Mouse (Mus musculus) kidney, adult 18-20 months (tissue): ENCODE measurements around the gene Ell3.
A peak's percentile ranks its signal among the peaks of the same experiment; 100 is the strongest.
"Not testable (repeated sequence)": the region's sequence is repeated elsewhere in the genome, so short reads cannot be mapped to it uniquely, and the experiment has no call there.

ENCODE experiments used
- DNase-seq: peaks from one replicate; pipeline ENCODE4 v3.0.0; 2021

Ell3 gene

DNA sequence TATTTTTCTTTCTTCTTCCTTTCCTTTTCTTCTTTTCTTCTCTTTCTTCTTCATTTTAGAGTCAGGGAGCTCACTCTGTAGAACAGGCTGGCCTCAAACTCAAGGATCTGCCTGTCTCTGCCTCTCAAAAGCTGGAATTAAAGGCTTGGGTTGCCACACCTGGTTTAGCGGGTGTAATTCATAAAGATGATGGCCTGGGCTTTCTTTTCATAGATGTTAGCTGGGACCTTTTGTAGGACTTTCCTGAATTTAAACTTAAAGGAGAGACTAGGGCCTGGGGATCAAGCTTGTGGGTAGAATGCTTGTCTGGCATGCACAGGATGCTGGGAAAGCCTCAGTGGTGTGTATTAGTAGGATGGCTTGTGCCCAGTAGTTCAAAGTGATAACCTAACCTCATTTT, at the start of gene Ell3:
Ell3 (minus strand) TSS at position 101 of the 400 bp plus-strand sequence.
- DNase-seq: no peak

- DNase-seq: not testable (repeated sequence)
Measured at GRCm38 (mm10) chr2:121484403-121484802, 40.3 kb upstream of the Ell3 start.

DNA sequence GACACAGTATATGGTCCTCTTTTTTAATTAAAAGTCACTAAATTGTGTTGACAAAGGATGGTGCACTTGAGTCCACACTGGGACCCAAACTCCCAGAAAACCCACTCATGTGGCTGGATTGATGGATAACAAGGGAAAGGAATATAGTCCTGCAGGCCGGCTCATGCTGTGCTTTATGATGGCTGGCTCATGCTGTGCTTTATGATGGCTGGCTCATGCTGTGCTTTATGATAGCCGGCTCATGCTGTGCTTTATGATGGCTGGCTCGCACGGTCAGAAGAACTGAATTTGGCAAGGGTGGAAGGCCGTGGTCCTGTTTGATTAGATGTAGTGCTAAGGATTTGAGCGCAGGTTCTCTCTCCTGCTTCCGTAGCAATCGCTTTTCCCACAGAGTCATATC, 39.5 kb upstream of the Ell3 start:
- no peak for DNase-seq

GRCm38 (mm10) chr2:121480916-121481315, 36.8 kb upstream of the Ell3 start:
- DNase-seq: not testable (repeated sequence)

GRCm38 (mm10) chr2:121480498-121480897, 36.4 kb upstream of the Ell3 start:
- peak; percentile 15 for DNase-seq

DNA sequence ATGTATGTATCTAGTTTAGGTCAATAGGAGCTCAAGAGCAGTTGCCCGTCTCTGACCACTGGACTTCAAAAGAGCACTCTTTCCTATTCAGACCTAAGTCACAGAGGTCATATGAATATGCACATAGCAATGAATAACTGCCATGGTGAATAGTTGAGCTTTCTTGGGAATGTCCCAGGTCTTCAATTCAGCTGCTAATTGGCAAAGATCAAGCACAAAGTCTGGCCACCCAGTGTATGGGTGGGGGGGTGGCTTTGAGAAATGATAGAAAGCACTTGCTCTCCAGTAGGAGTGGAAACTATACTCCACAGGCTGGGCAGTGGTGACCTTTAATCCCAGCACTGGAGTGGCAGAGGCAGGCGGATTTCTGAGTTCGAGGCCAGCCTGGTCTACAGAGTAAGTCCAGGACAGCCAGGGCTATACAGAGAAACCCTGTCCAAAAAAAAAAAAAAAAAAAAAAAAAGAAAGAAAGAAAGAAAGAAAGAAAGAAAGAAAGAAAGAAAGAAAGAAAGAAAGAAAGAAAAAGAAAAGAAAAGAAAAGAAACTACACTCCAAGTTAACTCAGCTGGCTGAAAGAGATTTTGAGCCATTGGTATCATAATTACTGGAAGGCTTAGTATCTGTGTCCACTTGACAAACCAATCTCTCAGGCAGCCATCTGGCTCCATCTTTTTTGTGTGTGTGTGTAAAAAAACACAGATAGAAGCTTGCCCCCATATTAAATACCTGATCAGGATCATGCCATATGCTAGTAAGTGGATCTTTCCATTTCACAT, 33.6 kb upstream of the Ell3 start:
- DNase-seq: no peak

- DNase-seq: not testable (repeated sequence)
Measured at GRCm38 (mm10) chr2:121475306-121475705, 31.2 kb upstream of the Ell3 start.

DNA sequence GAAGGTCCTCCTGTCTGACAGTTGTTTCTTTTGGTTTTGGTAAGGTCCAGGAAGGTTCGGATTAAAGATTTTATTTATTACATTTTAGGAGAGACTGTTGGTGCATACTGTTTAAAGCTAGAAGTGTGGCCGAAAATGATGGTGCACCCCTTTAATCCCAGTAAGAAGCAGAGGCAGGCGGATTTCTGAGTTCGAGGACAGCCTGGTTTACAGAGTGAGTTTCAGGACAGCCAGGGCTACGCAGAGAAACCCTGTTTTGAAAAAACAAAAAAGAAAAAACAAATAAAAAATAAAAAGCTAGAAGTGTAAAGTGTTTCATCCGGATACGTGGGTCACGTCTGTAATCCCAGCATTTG, 30.1 kb upstream of the Ell3 start:
- no peak for DNase-seq

DNA sequence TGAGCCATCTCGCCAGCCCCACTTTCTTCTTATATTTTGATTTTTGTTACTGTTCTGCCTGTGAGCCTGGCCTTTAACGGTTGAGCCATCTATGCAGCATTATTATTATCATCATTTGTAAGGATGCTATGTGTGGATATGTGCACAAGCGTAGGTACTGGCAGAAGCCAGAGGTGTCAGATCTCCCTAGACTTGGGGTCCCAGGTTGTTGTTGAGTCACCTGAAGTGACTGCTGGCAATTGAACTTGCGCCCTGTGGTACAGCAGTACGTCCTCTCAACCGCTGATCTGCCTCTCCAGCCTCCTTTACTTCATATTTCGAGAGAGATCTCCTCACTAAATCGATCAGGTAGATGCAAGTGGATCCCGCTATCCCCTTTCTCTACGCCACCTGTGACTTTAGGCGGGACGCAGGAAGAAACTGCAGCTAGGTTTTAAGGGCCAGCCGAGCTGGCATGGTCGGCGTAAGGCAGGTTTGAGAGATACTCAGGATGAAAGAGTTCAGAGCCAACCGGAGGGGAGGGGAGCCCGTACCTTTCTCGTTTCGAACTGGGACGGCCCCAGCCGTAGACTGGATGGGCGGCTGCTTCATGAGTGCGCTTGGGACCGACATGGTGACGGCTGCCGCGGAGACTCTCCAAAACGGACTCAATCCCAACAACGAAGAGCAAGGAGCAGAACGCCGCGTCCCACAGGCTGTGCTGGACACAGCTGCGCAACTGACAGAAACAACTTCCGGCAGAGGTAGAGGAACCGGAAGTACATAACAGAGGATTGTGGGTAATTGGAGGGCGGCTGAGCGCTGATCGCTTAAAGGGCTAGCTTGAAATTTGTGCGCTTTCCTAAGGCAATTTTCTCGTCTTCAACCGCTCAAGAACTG, 29.5 kb upstream of the Ell3 start, which contains the start of gene Mfap1b:
Mfap1b (minus strand) TSS at position 767 of the 879 bp plus-strand sequence.
- peak; percentile 80 for DNase-seq

DNA sequence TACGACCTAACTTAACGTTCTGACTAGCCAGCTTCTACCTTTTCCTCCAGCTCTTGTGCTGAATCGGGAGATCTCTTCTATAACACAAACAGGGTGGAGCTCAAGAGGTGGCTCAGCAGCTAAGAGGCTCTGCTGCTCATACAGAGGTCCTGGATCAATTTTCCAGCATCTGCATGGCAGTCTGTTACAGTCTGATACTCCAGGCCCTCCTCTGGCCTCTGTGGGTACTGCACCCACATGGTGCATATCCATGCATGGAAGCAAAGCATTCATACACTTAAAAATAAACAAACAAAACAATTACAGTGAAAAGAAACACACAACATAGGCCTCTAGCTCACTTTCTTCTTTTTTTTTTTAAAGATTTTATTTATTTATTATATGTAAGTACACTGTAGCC, 28.7 kb upstream of the Ell3 start:
- DNase-seq: not testable (repeated sequence)

DNA sequence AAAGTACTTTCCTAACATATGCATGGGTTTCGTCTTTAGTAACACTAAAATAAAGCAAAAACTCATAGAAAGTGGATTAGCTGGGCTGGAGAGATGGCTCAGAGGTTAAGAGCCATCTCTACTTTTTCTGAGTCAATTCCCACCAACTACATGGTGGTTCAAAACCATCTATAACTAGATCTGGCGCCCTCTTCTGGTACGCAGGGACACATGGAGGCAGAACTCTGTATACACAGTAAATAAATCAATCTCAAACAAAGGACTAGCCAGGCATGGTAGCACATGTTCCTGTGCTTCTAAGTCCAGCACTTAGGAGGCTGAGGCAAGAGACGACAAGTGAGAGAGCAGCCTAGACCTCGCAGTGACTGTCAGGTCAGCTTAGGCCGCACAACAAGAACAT, 24.9 kb upstream of the Ell3 start:
- not testable (repeated sequence) for DNase-seq

GRCm38 (mm10) chr2:121460071-121460470, 16.0 kb upstream of the Ell3 start:
- DNase-seq: no peak

GRCm38 (mm10) chr2:121456692-121457642, 12.9 kb upstream of the Ell3 start, which contains the start of gene Serinc4:
TSS of gene Serinc4 (minus strand) at chr2:121456781.
- DNase-seq: peak; percentile 87

DNA sequence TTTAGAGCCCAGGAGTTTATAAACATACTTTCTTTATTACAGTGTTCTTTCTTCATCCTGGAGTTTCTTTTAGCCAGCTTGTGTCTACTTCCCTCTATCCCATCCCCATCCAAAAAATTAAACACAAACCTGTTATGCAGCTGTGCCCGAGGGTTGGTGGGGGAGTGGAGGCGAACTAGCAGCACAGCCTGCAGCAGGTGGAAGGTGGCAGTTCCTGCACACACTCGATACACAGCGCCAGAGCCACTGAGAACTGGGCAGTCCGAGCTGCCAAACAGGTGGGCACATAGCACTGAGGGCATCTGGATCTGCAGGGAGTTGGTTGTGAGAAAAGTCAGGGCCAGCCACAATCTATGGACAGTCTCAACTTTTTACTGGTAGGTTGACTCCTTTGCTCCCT, 11.5 kb upstream of the Ell3 start:
- no peak for DNase-seq

DNA sequence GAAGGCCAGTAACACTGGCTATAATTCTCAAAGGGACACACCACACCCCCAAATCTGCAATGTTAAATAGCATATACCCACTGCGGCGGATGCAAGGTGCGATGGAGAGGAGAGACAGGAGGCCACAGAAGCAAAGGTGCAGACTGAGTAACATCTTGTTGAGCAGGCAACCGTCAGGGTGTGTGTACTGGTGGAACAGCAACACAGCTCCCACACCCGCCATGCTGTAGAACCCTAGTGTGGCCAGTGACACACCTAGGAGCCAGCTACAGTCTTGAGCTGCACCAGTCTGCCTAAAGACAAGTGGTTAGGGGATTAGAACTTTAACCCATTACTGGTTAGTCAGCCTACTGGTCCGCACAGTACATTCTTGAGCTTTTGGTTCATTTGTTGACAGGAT, 9.8 kb upstream of the Ell3 start:
- DNase-seq: no peak

GRCm38 (mm10) chr2:121452990-121453389, 8.9 kb upstream of the Ell3 start, which contains the start of gene Hypk:
TSS of gene Hypk (plus strand) at chr2:121453290.
- no peak for DNase-seq

DNA sequence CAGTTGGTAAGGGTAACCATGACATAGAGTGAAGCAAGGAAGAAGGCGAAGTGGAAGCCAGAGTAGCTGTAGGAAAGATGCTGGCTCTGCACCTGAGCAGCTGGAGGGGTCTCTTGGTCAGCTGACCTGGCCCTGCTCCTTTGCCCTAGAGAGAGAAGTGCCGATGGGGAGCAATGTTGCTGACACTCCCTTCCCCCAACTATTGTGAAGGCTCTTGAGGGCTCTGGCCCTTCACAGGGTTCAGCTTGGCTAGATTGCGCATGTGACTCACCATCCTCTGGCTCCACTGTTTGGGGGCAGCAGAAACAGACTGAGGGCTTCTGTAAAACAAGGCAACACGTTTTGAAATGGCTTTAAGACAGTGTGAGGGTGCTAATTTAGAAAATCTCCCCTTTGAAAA, 8.3 kb upstream of the Ell3 start:
- no peak for DNase-seq

DNA sequence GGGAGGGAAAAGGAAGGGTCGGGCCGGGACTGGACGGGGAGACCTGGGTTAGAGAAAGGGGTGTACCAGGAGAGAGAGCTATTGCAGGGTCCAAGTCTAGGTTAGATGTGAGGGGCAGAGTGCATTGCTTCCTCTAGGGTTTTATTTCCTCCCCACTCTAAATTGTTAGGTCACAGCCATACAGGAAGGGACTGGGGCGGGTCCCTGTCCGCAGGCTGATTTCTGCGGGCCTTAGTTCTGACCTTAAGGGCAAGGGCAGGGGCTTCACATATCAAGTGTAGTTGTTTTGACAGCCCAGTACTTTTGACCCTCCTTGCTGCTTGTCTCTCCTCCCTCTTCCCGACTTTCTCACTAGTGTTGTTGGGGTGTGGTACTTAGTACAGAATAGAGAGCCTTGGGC, 6.0 kb upstream of the Ell3 start:
- DNase-seq: no peak

DNA sequence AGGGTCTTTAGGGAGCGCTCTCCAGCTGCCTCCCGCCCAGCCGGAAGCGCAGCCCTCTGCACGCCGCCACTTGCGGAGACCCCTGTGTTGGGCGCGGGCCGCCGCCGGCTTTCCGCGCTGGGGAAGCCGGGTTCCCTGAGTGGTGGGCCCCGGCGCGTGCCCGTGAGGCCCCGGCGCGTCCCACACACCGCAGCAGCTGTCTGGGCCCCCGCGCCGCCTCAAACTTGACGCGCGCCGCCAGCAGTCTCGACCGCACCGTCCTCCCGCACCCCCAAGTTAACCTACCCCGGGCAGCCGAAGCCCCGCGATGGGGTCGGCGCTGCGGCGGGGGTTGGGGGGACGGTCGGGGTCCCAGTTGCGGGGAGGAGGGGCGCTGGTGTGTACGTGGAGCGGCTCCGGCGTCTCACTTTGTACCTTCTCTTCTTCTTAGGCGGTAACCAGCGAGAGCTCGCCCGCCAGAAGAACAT, 5.5 kb upstream of the Ell3 start:
- no peak for DNase-seq

GRCm38 (mm10) chr2:121448739-121449535, 4.9 kb upstream of the Ell3 start, which contains the start of gene Serf2:
TSS of gene Serf2 (plus strand) at chr2:121449195.
- peak; percentile 100 for DNase-seq

DNA sequence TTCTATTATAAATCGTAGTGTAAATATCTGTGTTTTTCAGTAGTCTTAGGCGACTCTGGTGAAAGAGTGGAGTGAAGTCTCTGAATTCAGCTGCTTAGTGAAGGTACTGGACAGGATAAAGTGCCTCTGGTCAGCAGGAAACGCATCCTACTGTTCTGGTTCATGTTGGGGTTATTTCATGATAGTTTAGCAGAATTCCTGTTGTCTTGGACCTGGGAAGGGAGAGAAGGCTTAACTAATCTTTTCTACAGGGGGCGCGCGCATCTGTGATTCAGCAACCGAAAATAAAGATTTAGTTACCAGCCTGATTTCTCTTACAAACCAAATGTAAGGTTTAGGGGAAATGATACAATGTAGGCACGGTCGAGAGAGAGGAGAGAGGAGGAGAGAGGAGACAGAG, 4.1 kb upstream of the Ell3 start:
- peak; percentile 53 for DNase-seq

DNA sequence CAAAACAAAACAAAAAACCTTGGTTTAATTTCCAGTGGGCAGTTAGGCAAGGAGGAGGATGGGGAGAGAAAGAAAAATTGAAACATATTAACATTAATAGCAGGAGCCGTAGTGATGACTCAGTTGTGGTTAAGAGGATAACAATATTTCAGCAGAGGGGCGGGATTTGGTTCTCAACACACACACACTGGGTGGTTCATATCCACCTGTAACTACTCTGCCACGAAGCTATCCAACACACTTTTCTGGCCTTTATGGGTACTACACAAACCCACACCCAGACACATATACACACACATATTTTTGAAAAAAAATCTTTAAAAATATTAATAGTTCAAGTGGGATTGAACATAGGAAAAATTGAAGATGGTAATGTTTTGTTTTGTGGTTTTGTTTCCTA, 2.9 kb upstream of the Ell3 start:
- no peak for DNase-seq
